Mouse (Mus musculus) retina, postnatal 1 day (tissue): ENCODE measurements around the gene Fpr1.
"Not testable (repeated sequence)": the region's sequence is repeated elsewhere in the genome, so short reads cannot be mapped to it uniquely, and the experiment has no call there.

Source experiments
- DNase-seq: peaks from one replicate; pipeline ENCODE4 v3.0.0-alpha.2; 2012

Fpr1 gene

GRCm38 (mm10) chr17:17849906-17850712, 33.6 kb downstream of the Fpr1 start:
- DNase-seq = no peak

GRCm38 (mm10) chr17:17848988-17849387, 34.8 kb downstream of the Fpr1 start:
- no peak for DNase-seq

GRCm38 (mm10) chr17:17845187-17846027, 38.3 kb downstream of the Fpr1 start:
- DNase-seq = peak; percentile 26

- not testable (repeated sequence) for DNase-seq
These were observed 39.1 kb downstream of the Fpr1 start for GRCm38 (mm10) chr17:17844606-17845005.

GRCm38 (mm10) chr17:17843534-17844261, 40.0 kb downstream of the Fpr1 start:
- no peak for DNase-seq

- DNase-seq = no peak
These were observed 42.9 kb downstream of the Fpr1 start for GRCm38 (mm10) chr17:17840796-17841195.

- DNase-seq = no peak
These were observed 44.5 kb downstream of the Fpr1 start for GRCm38 (mm10) chr17:17839276-17839675.

- peak; percentile 96 for DNase-seq
These were observed 45.6 kb downstream of the Fpr1 start for GRCm38 (mm10) chr17:17837919-17838701.

- DNase-seq = no peak
These were observed 46.3 kb downstream of the Fpr1 start for GRCm38 (mm10) chr17:17837426-17837825.

- DNase-seq = no peak
These were observed 47.6 kb downstream of the Fpr1 start for GRCm38 (mm10) chr17:17836101-17836500.

GRCm38 (mm10) chr17:17834896-17835295, 48.8 kb downstream of the Fpr1 start:
- no peak for DNase-seq

GRCm38 (mm10) chr17:17830731-17831130, 53.0 kb downstream of the Fpr1 start:
- no peak for DNase-seq

GRCm38 (mm10) chr17:17829816-17830535, 53.8 kb downstream of the Fpr1 start:
- no peak for DNase-seq

GRCm38 (mm10) chr17:17829052-17829785, 54.5 kb downstream of the Fpr1 start:
- peak; percentile 24 for DNase-seq

- peak; percentile 82 for DNase-seq
These were observed 55.4 kb downstream of the Fpr1 start for GRCm38 (mm10) chr17:17828191-17828981.

- DNase-seq = peak; percentile 91
These were observed 56.0 kb downstream of the Fpr1 start for GRCm38 (mm10) chr17:17827658-17828190.

- peak; percentile 97 for DNase-seq
These were observed 56.7 kb downstream of the Fpr1 start, which contains the start of gene Spaca6 for GRCm38 (mm10) chr17:17826751-17827657. TSS of gene Spaca6 (plus strand) at chr17:17827158.
